Mouse (Mus musculus): Measurements from ENCODE around the gene Mcoln1. TPM values are rescaled to one million over a fixed set of nuclear protein-coding genes. Genes with fewer than 3 reads are reported as not detected.

The Mcoln1 gene
- polyA plus RNA-seq, 1 experiment from 2014 or later: 43.1 TPM

DNA sequence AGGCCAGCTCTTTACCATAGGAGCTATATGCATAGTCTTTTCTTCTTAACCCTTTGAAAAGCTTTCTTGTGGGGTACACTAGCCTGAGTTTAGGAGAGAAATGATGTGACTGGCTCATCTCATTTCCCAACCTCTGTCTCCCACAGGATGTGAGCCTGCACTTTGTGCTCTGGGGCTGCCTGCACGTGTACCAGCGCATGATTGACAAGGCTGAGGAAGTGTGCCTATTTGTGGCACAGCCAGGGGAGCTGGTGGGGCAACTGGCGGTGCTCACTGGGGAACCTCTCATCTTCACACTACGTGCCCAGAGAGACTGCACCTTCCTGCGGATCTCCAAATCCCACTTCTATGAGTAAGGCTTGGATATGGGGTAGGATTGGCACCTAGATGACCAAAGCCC, 30.6 kb downstream of the Mcoln1 start:
- ATAC-seq (replicated peaks; ENCODE audit: insufficient number of reproducible peaks, low FRiP score, low TSS enrichment, low read depth): no peak
- no peaks in the 10 kb centered on the region for H3K9me3 ChIP-seq (replicated peaks; ENCODE audit: control insufficient read depth, low read length)
- peaks cover 2% of the 10 kb centered on the region; the same call in 1 of the 2 replicates for H3K36me3 ChIP-seq (replicated peaks; ENCODE audit: control insufficient read depth, insufficient read depth, low read depth, low read length)
- no peak overlapping the region for H3K4me3 ChIP-seq (ENCODE audit: low read depth, low read length)
- no peak overlapping the region for H3K27ac ChIP-seq (replicated peaks; ENCODE audit: low read depth, low read length)
- WGBS: 88% methylated on average over 5 of the region's 5 CpGs
- no peak for DNase-seq (ENCODE audit: low spot score)
- H3K9ac ChIP-seq (replicated peaks; ENCODE audit: low read length): no peak overlapping the region
- H3K4me2 ChIP-seq (ENCODE audit: low read depth, low read length): no peak overlapping the region
- H3K4me1 ChIP-seq (ENCODE audit: control insufficient read depth, insufficient read depth, low read length): no peaks in the 10 kb centered on the region
- H3K27me3 ChIP-seq (ENCODE audit: control insufficient read depth, insufficient read depth, low read length): no peaks in the 10 kb centered on the region

- Histone ChIP-seq H3K9ac (replicated peaks; ENCODE audit: low read length) (no peak overlapping the region), H3K27me3 (ENCODE audit: control insufficient read depth, insufficient read depth, low read length) (no peaks in the 10 kb centered on the region), H3K9me3 (replicated peaks; ENCODE audit: control insufficient read depth, low read length) (no peaks in the 10 kb centered on the region), H3K4me1 (ENCODE audit: control insufficient read depth, insufficient read depth, low read length) (no peaks in the 10 kb centered on the region), H3K27ac (replicated peaks; ENCODE audit: low read depth, low read length) (no peak overlapping the region), H3K4me3 (ENCODE audit: low read depth, low read length) (no peak overlapping the region), H3K36me3 (replicated peaks; ENCODE audit: control insufficient read depth, insufficient read depth, low read depth, low read length) (peaks cover 2% of the 10 kb centered on the region; the same call in 1 of the 2 replicates), H3K4me2 (ENCODE audit: low read depth, low read length) (no peak overlapping the region)
- DNase-seq (ENCODE audit: low spot score): no peak
- ATAC-seq (replicated peaks; ENCODE audit: insufficient number of reproducible peaks, low FRiP score, low TSS enrichment, low read depth): no peak
- WGBS: 95% methylated on average over 18 of the region's 18 CpGs
Measured at GRCm38 (mm10) chr8:3531936-3532335, 31.7 kb downstream of the Mcoln1 start.

DNA sequence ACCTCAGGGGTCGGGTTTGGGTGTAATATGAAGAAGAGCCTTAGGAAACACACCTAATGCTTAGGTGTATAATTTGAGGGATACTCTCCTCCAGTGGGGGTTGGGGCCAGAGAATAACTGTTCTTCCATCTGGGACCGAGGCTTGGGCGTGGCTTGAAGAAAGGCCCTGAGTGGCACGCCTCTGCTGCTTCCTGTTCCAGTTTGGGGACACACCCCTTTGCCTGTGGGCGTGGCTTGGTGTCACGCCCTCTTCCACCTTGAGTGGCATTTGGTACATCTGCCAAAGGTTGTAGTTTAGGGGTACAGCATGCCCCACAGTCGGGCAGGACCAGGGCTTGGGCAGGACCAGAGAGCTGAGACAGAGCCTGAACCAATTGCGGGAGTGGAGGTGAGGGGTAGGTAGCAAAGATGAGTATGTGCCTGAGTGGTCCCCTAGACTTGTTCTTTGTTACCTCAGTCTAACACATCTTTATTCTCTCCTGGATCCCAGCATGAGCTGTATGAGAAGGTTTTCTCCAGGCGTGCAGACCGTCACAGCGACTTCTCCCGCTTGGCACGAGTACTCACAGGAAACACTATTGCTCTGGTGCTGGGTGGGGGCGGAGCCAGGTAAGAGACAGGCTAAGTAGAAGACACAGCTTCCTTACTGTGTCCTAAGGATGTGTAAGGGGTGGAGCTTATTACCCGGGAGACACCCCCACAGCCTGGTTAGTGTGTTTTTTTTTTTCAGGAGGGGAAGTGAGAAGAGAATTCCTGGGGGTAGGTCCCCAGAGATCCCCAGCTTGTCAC, 36.0 kb downstream of the Mcoln1 start:
- 60% methylated on average over 15 of the region's 15 CpGs for WGBS
- ATAC-seq (replicated peaks; ENCODE audit: insufficient number of reproducible peaks, low FRiP score, low TSS enrichment, low read depth) (no peak), DNase-seq (ENCODE audit: low spot score) (no peak)
- Histone ChIP-seq H3K9me3 (replicated peaks; ENCODE audit: control insufficient read depth, low read length) (no peaks in the 10 kb centered on the region), H3K4me2 (ENCODE audit: low read depth, low read length) (no peak overlapping the region), H3K4me1 (ENCODE audit: control insufficient read depth, insufficient read depth, low read length) (no peaks in the 10 kb centered on the region), H3K27me3 (ENCODE audit: control insufficient read depth, insufficient read depth, low read length) (no peaks in the 10 kb centered on the region), H3K4me3 (ENCODE audit: low read depth, low read length) (no peak overlapping the region), H3K36me3 (replicated peaks; ENCODE audit: control insufficient read depth, insufficient read depth, low read depth, low read length) (peaks cover 2% of the 10 kb centered on the region; the same call in 1 of the 2 replicates), H3K27ac (replicated peaks; ENCODE audit: low read depth, low read length) (no peak overlapping the region), H3K9ac (replicated peaks; ENCODE audit: low read length) (no peak overlapping the region)

DNA sequence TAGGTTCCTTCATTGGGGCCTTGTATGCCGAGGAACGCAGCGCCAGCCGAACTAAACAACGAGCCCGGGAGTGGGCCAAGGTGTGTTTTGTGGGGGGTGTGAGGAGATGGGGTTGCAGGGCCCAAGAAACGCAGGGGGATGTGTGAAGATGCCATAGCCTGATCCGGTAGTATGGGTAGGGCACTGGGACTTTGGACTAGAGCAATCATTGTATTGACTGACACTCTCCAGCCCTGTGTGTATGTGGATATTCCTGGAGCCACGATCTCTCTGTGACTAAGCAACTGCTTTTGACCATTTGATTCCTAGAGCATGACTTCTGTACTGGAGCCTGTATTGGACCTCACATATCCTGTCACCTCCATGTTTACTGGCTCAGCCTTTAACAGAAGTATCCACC, 36.7 kb downstream of the Mcoln1 start:
- H3K9me3 ChIP-seq (replicated peaks; ENCODE audit: control insufficient read depth, low read length): no peaks in the 10 kb centered on the region
- 93% methylated on average over 9 of the region's 9 CpGs for WGBS
- H3K36me3 ChIP-seq (replicated peaks; ENCODE audit: control insufficient read depth, insufficient read depth, low read depth, low read length): peaks cover 1% of the 10 kb centered on the region; the same call in 1 of the 2 replicates
- H3K27me3 ChIP-seq (ENCODE audit: control insufficient read depth, insufficient read depth, low read length): no peaks in the 10 kb centered on the region
- no peak overlapping the region; the same call in 1 of the 2 replicates for H3K9ac ChIP-seq (replicated peaks; ENCODE audit: low read length)
- no peak overlapping the region for H3K4me3 ChIP-seq (ENCODE audit: low read depth, low read length)
- DNase-seq (ENCODE audit: low spot score) (no peak), ATAC-seq (replicated peaks; ENCODE audit: insufficient number of reproducible peaks, low FRiP score, low TSS enrichment, low read depth) (no peak)
- no peaks in the 10 kb centered on the region for H3K4me1 ChIP-seq (ENCODE audit: control insufficient read depth, insufficient read depth, low read length)
- H3K4me2 ChIP-seq (ENCODE audit: low read depth, low read length): no peak overlapping the region
- H3K27ac ChIP-seq (replicated peaks; ENCODE audit: low read depth, low read length): no peak overlapping the region

- Histone ChIP-seq H3K9ac (replicated peaks; ENCODE audit: low read length) (no peak overlapping the region), H3K27me3 (ENCODE audit: control insufficient read depth, insufficient read depth, low read length) (no peaks in the 10 kb centered on the region), H3K4me1 (ENCODE audit: control insufficient read depth, insufficient read depth, low read length) (no peaks in the 10 kb centered on the region), H3K9me3 (replicated peaks; ENCODE audit: control insufficient read depth, low read length) (no peaks in the 10 kb centered on the region), H3K4me3 (ENCODE audit: low read depth, low read length) (no peak overlapping the region), H3K27ac (replicated peaks; ENCODE audit: low read depth, low read length) (no peak overlapping the region), H3K36me3 (replicated peaks; ENCODE audit: control insufficient read depth, insufficient read depth, low read depth, low read length) (no peaks in the 10 kb centered on the region; the same call in 1 of the 2 replicates), H3K4me2 (ENCODE audit: low read depth, low read length) (no peak overlapping the region)
- no peak for ATAC-seq (replicated peaks; ENCODE audit: insufficient number of reproducible peaks, low FRiP score, low TSS enrichment, low read depth)
- WGBS: 94% methylated on average over 26 of the region's 26 CpGs
- no peak for DNase-seq (ENCODE audit: low spot score)
Measured at GRCm38 (mm10) chr8:3537666-3538065, 37.4 kb downstream of the Mcoln1 start.

DNA sequence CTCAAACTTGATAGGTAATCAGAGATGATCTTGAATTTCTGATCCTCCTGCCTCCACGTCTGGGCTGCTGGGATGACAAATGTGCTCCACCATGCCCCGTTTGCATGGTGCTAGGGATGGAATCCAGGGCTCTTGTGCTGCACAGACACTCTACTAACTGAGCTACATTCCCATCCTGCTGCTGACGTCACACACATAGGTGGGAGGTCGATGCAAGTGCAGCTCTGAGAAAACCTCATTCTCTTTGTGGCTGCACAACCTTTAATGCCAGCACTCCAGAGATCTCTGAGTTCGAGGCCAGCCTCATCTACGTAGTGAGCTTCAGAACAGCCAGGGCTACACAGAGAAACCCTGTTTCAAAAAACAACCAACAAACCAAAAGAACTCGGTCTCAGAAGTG, 38.9 kb downstream of the Mcoln1 start:
- Histone ChIP-seq H3K4me1 (ENCODE audit: control insufficient read depth, insufficient read depth, low read length) (no peaks in the 10 kb centered on the region), H3K27ac (replicated peaks; ENCODE audit: low read depth, low read length) (no peak overlapping the region), H3K4me2 (ENCODE audit: low read depth, low read length) (no peak overlapping the region), H3K4me3 (ENCODE audit: low read depth, low read length) (no peak overlapping the region), H3K9ac (replicated peaks; ENCODE audit: low read length) (no peak overlapping the region), H3K27me3 (ENCODE audit: control insufficient read depth, insufficient read depth, low read length) (no peaks in the 10 kb centered on the region), H3K36me3 (replicated peaks; ENCODE audit: control insufficient read depth, insufficient read depth, low read depth, low read length) (no peaks in the 10 kb centered on the region; the same call in 1 of the 2 replicates), H3K9me3 (replicated peaks; ENCODE audit: control insufficient read depth, low read length) (no peaks in the 10 kb centered on the region)
- no peak for DNase-seq (ENCODE audit: low spot score)
- ATAC-seq (replicated peaks; ENCODE audit: insufficient number of reproducible peaks, low FRiP score, low TSS enrichment, low read depth): no peak
- WGBS: 88% methylated on average over 7 of the region's 7 CpGs

DNA sequence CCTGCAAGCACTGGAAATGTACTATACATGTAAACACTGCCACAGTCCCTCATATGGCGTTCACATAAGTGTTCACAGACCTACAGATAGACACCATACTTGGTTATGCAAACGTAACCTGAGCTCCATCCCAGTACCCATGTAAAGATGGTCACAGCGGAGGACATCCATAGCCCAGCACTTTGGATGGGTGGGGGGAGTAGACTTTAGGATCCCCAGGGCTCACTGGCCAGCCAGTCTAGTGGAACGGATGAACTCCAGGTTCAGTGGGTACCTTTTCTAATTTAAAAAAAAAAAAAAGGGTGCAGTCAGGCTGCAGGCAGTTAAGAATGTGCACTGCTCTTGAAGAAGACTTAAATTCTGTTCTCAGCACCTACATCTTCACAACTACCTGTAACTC, 39.8 kb downstream of the Mcoln1 start:
- Histone ChIP-seq H3K4me2 (ENCODE audit: low read depth, low read length) (no peak overlapping the region), H3K9ac (replicated peaks; ENCODE audit: low read length) (no peak overlapping the region), H3K4me3 (ENCODE audit: low read depth, low read length) (no peak overlapping the region), H3K27me3 (ENCODE audit: control insufficient read depth, insufficient read depth, low read length) (no peaks in the 10 kb centered on the region), H3K27ac (replicated peaks; ENCODE audit: low read depth, low read length) (no peak overlapping the region), H3K36me3 (replicated peaks; ENCODE audit: control insufficient read depth, insufficient read depth, low read depth, low read length) (no peaks in the 10 kb centered on the region; the same call in 1 of the 2 replicates), H3K9me3 (replicated peaks; ENCODE audit: control insufficient read depth, low read length) (no peaks in the 10 kb centered on the region), H3K4me1 (ENCODE audit: control insufficient read depth, insufficient read depth, low read length) (no peaks in the 10 kb centered on the region)
- ATAC-seq (replicated peaks; ENCODE audit: insufficient number of reproducible peaks, low FRiP score, low TSS enrichment, low read depth): no peak
- no peak for DNase-seq (ENCODE audit: low spot score)
- WGBS: 91% methylated on average over 4 of the region's 4 CpGs

DNA sequence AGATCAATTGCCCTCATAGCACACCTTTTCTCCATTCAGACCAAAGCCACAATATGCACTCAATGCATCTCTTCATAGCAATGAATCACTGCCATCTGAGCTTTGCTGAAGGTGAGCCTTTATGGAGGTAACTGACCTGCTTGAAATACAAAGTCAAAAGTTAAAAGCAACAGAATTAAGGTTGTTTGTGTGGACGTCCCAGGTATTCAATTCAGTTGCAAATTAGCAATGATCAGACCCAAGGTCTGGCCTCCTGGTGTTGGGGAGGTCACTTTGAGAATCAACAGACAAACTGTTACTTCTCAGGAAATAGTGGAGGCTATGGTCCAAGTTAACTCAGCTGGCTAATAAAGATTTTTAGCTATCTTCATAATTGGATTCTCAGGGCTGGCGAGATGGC, 46.3 kb downstream of the Mcoln1 start:
- 89% methylated on average over 2 of the region's 2 CpGs for WGBS
- Histone ChIP-seq H3K9me3 (replicated peaks; ENCODE audit: control insufficient read depth, low read length) (no peaks in the 10 kb centered on the region), H3K9ac (replicated peaks; ENCODE audit: low read length) (no peak overlapping the region), H3K4me3 (ENCODE audit: low read depth, low read length) (no peak overlapping the region), H3K27ac (replicated peaks; ENCODE audit: low read depth, low read length) (no peak overlapping the region), H3K36me3 (replicated peaks; ENCODE audit: control insufficient read depth, insufficient read depth, low read depth, low read length) (no peaks in the 10 kb centered on the region), H3K4me2 (ENCODE audit: low read depth, low read length) (no peak overlapping the region), H3K27me3 (ENCODE audit: control insufficient read depth, insufficient read depth, low read length) (no peaks in the 10 kb centered on the region), H3K4me1 (ENCODE audit: control insufficient read depth, insufficient read depth, low read length) (no peaks in the 10 kb centered on the region)
- ATAC-seq (replicated peaks; ENCODE audit: insufficient number of reproducible peaks, low FRiP score, low TSS enrichment, low read depth) (no peak), DNase-seq (ENCODE audit: low spot score) (no peak)

Measured in embryonic facial prominence, embryonic 11.5 days (tissue).